Mouse (Mus musculus) cerebellum, postnatal 14 days (tissue): ENCODE measurements around the gene Itga2.

Source experiments
- DNase-seq, 2 experiments: peaks; one replicate each; pipeline ENCODE4 v3.0.0; 2021; ENCODE audit warnings: mixed read lengths in 2 of 2

The Itga2 gene

DNA sequence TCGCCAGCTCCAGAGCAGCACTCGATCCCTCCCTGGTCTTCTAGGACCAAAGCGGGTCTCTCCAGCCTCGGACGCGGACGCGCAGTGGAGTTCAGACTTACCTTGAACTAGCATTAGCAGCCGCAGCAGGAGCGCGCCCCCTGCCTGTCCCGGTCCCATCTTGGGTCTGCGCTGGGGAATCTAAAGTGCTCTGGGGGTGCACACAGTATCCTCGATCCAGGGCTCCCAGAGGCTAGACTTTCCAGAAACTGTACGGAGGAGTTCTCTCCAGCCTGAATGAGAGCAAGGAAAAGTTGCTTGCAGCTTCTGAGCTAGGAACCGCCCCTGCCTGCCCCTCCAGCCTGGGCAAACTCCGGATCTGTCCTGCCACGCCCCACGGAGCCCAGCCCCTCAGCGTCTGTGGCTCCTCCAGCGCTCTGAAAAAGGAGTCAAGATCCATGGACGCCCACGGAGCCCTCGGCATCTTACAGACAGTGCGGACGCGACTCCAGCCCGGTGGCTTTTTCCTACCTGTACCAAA lies at the start of gene Itga2:
Gene Itga2, minus strand, starts transcription at position 326 of the 520 bp plus-strand sequence.
- peak; percentile 32 to 34 for DNase-seq

DNA sequence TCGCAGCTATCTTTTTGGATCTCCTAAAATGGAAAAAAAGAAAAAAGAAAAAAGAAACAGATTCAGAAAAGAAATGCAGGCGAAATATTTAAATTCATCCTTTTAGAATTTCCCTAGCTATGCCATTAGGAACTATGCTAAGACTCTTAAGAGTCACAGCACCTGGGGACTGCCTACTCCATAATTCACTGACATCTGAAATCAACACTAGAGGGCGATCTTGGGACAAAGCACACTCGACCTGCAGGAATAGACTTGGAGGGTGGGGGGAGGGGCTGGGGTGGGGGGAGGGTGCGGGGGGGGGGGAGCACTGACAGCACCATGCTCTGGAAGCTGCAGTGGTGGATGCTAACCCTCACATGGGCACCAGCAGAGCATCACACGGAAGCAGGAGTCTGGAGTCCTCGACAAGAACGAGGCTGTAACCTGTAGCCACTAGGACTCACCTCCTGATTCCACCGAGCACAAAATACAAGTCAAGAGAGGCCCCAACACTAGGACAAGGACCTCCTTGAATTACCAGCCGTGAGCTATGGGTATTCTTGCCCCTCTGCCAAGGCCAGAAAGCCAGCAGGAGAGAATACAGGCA lies 49.0 kb upstream of the Itga2 start:
- no peak for DNase-seq

DNA sequence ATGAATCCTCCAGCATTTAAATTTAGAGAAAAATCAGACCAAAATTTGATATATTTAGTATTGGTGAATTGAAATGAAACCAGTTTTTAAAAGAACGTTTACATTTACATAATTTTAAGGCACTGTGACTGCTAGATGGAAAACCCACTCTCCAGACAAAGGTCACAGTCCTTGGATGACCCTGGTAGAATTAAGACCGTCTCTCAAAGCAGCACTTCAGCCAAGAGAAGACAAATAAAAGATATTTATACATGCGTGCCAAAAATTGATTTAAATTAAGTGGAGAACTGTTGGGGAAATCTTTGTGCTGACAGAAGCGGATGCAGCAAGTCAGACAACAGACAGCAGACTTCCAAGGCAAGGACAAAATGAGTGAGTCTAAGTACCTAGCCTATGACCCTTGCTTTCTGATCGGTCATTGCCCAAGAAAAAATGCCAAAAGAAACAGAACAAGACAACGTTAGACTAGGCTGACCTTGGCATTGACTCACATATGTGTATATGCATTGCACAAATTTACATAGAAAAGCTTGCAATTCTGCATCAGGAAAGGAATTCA lies 42.7 kb upstream of the Itga2 start:
- DNase-seq: no peak

DNA sequence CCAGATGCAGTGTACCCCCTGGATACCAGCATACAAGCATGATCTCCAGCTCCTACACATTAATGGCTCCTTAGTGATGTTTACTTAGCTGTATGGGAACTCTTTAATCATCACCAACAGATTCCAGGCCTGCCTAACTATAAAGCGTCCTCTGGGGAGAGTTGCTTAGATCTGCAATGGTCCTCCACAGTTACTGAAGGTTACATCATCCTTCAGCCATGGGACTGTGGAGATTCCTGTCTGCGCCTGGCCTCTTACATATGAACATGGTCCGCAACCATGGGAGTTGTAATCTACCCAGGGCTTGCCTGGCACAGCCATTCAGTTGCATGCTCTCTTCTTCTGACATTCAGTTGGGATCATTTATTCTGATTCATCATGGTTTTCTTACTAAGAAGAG lies 40.0 kb upstream of the Itga2 start:
- DNase-seq: no peak

DNA sequence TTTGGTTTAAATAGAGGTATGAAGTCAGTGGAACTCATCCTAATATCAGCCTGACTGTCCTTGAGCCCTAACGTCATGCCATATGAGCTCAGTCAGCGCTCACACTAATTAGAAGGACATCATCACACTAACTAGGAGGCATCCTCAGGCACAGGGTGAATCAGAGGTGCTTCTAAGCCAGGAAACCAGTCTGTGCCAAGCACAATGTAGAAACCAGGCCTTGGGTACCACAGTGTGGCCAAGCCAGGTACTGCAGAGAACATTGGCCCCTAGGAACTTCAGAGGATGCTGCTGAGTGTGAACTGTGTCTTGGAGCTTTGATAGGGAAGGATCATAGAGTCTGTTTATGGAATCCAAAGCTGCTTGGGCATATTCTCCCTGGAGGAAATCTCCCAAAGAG lies 32.3 kb upstream of the Itga2 start:
- peak; percentile 90 to 91 for DNase-seq

DNA sequence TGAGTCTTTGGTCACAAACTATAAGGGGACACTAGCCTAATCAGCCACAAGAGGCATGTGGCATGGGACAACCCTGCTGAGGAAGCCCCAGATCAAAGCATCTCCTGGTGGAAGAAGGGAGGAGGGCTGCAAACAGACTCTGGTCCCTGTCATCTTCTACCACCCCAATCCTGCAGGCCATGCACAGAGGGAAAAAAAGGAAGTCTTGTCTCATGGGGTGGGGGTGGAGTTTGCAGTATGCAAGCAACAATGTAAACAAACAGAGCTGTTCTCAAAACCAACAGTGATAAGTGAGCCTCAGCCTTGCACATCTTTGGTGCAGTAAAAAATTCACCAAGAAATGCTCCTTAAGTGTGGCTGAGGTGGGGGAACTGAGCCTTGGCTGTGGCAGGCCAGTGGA lies 22.6 kb upstream of the Itga2 start:
- DNase-seq: no peak

DNA sequence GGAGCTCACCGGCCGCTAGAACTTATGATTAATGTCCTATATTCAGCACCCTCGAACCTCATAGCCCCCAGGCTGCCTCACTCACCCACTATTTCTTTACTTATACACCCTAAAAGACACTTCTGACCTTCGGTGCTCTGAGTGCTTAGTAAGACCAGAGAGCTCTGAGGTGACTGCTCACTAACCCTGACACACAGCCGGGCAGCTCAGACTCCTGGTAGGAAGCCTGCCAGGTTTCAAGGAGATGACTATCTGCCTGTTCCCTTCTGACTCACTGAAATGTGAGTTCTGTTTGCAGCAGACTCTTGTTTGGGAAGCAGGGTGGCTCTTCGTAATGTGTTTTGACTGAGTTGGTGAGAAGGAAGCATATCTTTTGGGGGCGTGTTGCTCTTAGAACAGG lies 1.6 kb upstream of the Itga2 start:
- no peak for DNase-seq

DNA sequence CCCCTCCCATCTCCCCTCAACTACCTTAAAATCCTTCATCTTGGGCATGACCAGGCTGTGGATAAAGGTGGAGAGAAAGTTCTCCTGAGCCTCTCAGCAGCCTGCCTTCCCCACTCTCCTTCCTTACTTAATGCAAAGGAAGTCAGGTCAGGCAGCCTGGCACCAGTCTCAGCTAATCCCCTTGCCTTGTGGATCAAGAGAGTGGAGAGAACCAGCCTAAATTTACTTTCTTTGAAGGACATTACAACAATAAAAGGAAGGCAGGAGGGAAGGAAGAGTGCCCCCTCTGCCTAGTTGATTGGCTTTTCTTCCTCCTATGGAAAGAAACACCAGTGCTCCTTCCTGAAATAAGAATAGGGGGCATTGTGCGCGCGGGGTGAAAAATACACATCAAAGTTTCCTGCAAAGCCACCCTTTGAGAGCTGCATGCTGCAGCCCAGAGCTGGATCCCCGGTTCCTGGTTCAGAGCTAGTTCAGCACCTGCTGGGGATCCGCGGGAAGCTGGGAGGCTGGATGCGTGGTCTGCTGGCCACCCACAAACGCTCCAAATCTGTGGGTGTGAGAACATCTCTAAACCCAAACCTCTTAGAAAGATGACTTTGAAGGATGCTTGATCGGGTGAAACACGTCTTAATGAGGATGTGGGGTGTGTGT lies 777 bp downstream of the Itga2 start:
- DNase-seq: peak in 1 of 2 experiments; percentile 2

DNA sequence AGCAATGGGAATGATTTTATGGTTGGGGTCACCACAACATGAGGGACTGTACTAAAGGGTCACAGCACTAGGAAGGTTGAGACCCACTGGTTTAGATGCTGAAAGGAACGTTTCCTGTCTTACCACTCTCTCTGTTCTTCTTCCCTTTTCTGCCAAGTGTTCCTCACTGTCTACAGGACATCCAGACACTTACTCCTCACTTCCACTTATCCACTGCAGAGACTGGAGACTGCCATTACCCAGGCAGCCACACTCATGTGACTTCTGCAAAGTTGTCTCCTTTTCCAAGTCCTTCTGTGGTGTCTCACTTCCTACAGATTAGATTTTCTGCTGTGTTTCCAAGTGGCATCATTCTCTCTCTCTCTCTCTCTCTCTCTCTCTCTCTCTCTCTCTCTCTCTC lies 7.1 kb downstream of the Itga2 start:
- no peak for DNase-seq

DNA sequence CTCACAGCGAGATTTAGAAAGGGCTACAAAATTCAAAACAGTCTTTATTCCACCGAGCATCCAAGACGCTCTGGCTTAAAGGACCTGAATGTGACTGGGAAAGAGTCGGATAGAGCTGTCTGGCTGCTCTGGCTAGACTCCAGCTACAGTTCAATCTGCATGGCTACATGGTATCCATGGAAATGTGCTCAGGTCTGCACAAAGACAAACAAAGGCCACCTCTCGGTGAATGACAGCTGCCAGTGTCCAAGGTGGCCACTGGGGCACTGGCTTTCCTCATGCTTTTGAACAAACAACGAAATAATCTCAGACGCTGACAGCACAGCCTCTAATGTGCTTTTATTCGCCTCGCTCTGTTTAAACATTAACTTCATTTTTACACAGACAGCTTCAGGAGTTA lies 8.6 kb downstream of the Itga2 start:
- DNase-seq: peak; percentile 64 to 67

DNA sequence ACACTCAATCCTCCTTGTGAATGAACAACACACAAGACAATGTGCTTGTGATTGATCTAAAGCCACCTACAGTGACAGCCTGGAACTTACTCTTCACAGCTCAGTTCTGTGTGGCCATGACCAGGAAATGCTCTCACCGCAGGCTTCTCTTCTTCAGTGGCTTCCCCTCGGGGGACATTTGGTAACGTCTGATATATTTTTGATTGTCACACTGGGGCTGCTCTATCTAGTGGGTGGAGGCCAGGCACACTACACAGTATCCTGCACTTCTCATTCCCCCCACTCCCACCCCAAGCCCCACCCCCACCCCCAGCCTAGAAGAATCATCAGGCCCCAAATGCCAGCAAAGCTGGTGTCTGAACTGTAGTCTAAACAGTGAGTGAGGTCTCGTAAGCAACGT lies 16.1 kb downstream of the Itga2 start:
- DNase-seq: no peak

DNA sequence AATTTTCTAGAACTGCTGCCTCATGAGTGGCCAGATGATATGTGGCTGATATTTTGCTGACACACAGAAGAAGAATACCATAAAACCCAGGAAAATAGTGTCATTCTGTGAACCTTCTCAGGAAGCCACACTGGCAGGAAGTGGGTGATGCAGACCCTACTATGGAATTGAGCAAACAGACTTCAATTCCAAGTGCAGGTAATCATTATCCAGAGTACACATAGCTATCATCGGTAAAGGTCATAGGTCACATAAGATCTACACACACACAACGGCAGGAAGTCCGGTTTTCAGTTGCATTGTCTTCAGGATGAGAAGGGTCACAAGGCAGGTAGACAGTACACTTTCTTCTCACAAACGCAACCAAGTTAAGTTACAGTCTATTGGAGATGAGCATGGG lies 16.9 kb downstream of the Itga2 start:
- DNase-seq: no peak

DNA sequence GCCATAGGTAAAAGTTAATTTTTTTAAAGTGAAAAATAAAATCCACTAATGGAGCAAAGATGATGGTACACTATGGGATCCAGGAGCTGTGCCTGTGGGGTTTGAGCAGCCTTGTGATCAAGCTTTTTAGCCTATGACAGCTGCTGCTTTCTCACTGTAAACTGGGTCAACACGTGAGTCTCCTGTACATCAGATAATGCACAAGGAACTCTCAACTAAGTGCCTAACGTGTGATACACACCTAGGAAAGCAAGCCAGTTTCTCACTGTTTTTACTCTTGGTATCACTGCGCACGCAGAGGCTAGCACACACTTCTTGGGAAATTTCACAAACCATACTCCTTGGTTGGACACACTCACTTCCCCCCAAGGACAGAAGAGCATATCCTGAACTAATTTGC lies 17.3 kb downstream of the Itga2 start:
- no peak for DNase-seq

DNA sequence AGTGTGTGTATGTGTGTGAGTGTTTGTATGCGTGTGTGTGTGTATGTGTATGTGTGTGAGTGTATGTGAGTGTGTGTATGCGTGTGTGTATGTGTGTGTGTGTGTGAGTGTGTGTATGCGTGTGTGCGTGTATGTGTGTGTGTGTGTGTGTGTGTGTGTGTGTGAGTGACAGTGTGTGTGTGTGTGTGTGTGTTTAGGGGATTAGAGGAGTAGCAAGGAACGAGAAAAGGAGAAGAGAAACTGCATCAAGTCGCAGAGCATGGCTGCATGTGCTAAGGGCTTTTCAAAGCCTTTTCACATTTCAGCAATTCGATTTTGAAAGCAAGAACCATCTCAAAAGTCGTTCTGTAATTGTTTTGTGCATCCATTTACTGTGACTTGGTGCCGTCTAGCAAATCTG lies 21.3 kb downstream of the Itga2 start:
- DNase-seq: no peak

DNA sequence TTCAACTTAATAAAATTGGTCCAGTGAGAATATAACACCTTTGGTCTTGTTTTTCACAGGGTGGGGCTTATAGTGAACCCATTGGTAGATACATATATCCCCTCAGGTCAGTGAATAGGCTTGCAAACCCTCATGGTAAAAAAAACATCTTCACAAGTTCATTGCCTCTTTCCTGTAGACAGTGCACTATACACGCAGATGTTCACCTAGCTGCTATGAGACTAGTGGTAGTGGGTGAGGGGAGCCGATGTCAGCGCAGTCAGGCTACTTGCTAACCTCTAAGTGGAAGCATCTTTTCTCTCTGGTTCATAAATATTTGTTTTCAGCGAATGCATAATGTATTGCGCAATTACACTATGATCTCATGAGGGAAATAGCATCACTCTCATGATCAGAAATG lies 22.4 kb downstream of the Itga2 start:
- DNase-seq: no peak

DNA sequence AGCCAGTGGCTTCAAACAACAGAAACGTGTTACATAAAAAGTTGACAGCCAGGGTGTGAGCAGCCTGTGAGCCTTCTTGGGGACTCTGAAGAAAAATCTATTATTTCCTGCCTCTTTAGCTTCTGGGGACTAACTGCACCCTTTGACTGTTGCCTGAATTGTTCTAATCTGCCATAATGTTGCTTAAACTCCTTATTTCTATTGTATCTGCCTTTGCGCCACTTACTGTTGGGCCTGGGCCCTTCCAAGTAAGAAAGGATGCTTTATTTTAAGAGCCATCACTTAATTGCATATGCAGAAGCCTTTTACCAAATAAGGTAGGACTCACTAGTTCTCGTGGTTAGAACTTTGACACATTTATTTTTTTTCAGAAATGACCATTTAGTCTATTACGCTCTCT lies 24.0 kb downstream of the Itga2 start:
- no peak for DNase-seq

DNA sequence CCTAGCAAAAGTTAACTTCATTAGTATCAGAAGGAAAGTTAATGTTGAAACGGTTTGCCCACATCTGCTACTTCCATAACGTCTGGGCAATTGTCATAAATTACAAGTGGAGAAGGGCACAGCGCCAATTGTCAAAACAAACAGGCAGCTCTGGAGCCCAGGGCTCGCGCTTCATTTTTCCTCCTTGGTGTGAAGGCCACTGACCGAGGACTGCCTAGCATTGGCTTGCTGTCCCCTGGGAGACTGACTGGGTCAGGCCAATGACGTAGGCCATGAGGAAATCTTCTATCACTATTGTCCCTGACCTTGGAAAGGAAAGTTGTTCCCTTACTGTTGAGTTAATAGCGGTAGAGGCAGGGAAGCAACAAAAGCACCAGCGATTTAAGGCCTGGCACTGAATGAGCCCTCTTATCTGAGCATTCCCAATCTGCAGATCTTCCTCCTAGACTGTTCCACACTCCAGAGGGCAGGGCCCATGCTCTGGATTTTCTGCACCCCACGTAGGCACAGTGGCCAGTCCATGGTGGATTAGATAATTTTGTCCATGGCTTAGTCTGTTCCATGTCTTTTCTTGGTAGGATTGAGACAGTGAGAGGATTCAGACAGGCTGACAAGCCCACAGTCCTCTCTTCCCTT lies 35.0 kb downstream of the Itga2 start:
- DNase-seq: peak in 1 of 2 experiments; percentile 6

DNA sequence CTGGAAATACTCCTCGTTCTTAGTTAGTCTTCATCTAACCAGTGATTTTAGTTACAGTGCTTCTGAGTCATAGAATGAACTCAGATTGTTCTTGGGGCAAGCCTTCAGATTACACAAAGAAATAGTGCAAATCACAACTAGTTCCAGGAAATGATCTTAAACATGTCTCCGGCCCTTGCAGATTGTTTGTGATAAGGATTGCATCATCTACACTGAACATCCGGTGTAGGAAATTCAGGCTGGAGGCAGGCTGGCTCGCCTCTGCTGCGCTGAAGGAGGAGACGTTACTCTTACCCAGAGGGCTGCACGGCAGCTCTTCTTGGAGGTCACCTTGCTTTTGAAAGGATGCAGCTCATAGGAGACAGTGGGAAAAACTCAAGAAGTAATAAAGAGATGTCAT lies 36.0 kb downstream of the Itga2 start:
- no peak for DNase-seq

DNA sequence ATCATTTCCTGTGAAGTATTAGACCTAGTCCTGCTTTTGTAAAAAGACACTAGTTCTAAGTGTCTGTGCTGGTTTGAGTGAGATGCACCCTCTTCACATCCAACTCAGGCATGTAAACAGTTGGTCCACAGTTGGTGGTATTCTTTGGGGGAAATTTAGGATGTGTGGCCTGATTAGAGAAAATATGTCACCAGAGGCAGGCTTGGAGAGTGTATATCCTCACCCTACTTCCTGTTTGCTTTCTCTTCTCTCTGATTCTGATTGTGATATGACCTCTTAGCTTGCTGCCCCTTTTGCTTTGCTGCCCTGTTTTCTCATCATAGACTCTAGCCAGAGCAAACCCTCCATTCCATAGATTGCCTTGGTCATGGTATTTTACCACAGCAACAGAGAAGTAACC lies 37.2 kb downstream of the Itga2 start:
- no peak for DNase-seq

DNA sequence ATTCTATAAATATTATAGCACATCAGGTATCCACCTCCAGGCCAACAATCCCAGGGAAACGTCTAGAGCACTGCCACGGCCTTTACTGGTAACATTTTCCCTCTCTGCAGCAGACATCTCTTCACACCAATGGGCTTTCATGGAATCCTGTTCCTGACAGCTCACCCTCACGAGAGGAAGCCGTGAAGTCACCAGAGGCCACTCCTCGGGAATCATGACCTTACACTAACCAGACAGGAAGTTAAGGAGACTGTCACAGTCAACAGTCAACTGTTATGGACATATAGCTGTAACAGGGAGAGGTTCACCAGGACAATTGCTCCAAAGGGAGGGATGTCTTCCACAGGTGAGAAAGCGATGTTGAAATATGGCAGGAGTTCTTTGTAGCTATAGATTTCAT lies 40.2 kb downstream of the Itga2 start:
- no peak for DNase-seq

DNA sequence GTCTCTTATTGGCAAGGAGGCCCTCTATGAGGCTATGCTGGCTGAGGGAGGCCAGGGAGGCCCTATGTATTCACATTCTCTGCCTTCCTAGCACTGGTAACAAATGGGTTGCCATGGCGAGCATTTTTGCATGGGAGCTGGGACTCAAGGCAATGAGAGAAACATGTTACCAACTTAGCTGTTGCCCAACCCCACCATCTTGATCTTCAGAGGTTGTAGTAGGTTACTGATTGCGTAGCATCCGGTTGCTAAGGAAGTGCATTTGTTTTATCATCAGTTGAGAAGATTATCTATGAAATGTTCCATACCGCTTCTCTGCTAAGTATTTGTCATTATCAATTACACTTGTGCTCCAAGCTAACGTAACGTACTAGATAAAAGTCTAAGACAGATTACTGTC lies 44.2 kb downstream of the Itga2 start:
- no peak for DNase-seq

DNA sequence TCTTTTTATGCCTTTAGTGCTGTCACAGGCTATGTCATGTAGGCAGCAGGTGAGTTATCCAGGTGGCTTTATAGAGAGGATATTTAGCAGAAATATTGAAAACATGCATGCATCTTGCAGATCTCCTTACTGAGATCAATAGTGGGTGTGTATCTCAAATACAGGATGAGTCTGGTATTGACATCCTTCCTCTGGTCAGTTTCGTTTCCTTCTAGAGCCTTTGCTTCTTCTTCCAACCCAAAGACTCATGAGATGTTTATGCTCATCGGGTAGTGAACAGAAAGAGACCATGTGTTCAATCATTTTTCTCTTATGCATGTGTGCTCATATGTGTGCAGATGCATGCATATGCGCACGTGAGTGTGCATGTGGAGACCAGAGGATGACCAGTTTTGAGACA lies 44.6 kb downstream of the Itga2 start:
- no peak for DNase-seq

DNA sequence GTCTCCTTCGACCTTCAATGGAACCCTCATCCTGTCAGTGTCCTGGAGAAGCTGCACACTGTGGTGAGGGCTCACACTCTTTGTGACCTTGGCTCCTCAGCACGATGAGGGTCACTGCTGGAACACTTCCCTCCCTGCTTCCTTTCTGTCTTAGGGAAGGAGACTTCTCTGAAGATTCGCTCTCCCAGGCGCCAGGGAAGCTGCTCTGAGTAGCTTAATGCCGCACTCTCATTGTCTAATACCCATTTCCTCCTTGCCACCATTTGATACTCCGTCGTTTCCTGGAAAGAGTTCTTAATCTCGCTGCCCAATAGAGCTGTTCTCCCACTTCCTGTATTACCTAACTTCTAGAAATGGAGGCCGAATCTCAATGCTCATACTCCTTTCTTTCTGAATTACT lies 46.7 kb downstream of the Itga2 start:
- no peak for DNase-seq

DNA sequence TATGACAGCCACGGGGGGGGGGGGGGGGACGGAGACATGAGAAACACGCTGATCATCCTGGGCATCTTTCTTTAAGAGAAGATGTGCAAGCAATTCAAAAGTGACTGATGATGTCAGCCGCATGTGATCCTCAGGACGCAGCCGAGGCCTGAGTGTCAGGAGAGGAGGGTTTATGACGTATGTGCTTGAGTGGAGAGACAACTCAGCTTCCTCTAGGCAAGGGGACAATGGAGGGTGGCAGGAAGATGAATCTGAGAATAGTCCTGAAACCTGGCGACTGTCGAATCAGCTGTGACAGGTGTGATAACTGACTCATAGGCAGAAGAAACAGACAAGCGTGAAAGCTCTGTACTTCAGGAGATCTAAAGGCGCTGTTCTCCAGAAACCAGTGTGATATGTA lies 53.2 kb downstream of the Itga2 start:
- DNase-seq: no peak
